Mouse (Mus musculus) E14TG2a.4 (cell line): ENCODE results near the gene Sgcd.

Experiments
- CTCF ChIP-seq: conservative IDR thresholded peaks from 2 replicates; pipeline ENCODE4 v1.5.1; 2014; ENCODE audit warnings: low read length
- NANOG ChIP-seq: IDR thresholded peaks from 2 replicates; pipeline ENCODE4 v1.6.1; 2014; ENCODE audit warnings: borderline replicate concordance, low read length, mixed read lengths

GRCm38 (mm10) chr11:47333702-47334101, 655.1 kb downstream of the Sgcd start:
- TF ChIP-seq CTCF, result no peak
- TF ChIP-seq NANOG, result no peak
